Mouse (Mus musculus) erythroblast, embryonic 14.5 days (primary cell): Measurements from ENCODE around the gene Rgl1.

Experiments
- GATA1 ChIP-seq: IDR thresholded peaks from 2 replicates; pipeline ENCODE4 v1.6.1; 2012; ENCODE audit warnings: low read length, inconsistent platforms, mixed read lengths
- TAL1 ChIP-seq: IDR thresholded peaks from 3 replicates; pipeline ENCODE4 v1.6.1; 2012; ENCODE audit warnings: low read length, inconsistent platforms, mixed read lengths

GRCm38 (mm10) chr1:152615987-152616776 is 150.0 kb downstream of the Rgl1 start:
- TF ChIP-seq GATA1 (no peak), TAL1 (no peak)
